Mouse (Mus musculus): Measurements from ENCODE around the gene Hcfc1.

GRCm38 (mm10) chrX:73916945-73917344 is 49.2 kb downstream of the Hcfc1 start:
- no peak for TF ChIP-seq CTCF (IDR thresholded peaks at IDR 0.05; ENCODE audit: extremely low read depth, insufficient read depth, low read length)
- no peak for TF ChIP-seq POLR2A (IDR thresholded peaks at IDR 0.05; ENCODE audit: extremely low read depth, insufficient read depth, low read length)
